Mouse (Mus musculus): ENCODE results near the gene Tiprl.

GRCm38 (mm10) chr1:165199639-165200038, 37.2 kb downstream of the Tiprl start:
- no peak for TF ChIP-seq MAX (IDR thresholded peaks at IDR 0.05; ENCODE audit: low read length)
- no peak for TF ChIP-seq MEF2A (IDR thresholded peaks at IDR 0.05; ENCODE audit: borderline replicate concordance, low read depth, low read length)
- no peak for TF ChIP-seq GABPA (IDR thresholded peaks at IDR 0.05; ENCODE audit: insufficient replicate concordance, low read depth, low read length)
- no peak for TF ChIP-seq E2F4 (IDR thresholded peaks at IDR 0.05; ENCODE audit: insufficient replicate concordance, low read depth, low read length)
- TF ChIP-seq KAT2A (IDR thresholded peaks at IDR 0.05; ENCODE audit: insufficient replicate concordance, low read length): no peak
- TF ChIP-seq CTCF (conservative IDR thresholded peaks at IDR 0.05 in 1 of 2, IDR thresholded peaks at IDR 0.05 in 1 of 2; ENCODE audit: low read depth in 2 of 2, low read length in 2 of 2): no peak
- TF ChIP-seq POLR2A (IDR thresholded peaks at IDR 0.05; ENCODE audit: low read depth, low read length): no peak

Measured in CH12.LX (cell line).